Mouse (Mus musculus) heart, adult 10 weeks (tissue): ENCODE data around the gene Fam171b. TPM values are rescaled to one million over a fixed set of nuclear protein-coding genes. Genes with fewer than 3 reads are reported as not detected.

ENCODE experiments used
- polyA plus RNA-seq: library from polyadenylated mRNA; stranded (reverse); fragments of 350-450 nt; fragmentation: Illumina TruSeq; extraction: RNeasy Lipid Tissue Mini Kit (QIAGEN cat#74804); gene quantifications from one replicate; pipeline ENCODE4 v1.2.3, GENCODE M21; 2014; ENCODE audit warnings: low read depth, low replicate concordance

Gene Fam171b
- polyA plus RNA-seq, result 0.55 TPM

GRCm38 (mm10) chr2:83812483-83813272 lies at the start of gene Fam171b:
Fam171b (plus strand) TSS chr2:83812636.

Other genes with a start within 250 kb of the Fam171b start
- 58.0 TPM for gene Zc3h15, start 168.2 kb upstream of the Fam171b start, polyA plus RNA-seq
- 18.7 TPM for gene Itgav, start 88.2 kb upstream of the Fam171b start, polyA plus RNA-seq
- gene Zswim2, start 128.6 kb downstream of the Fam171b start, polyA plus RNA-seq, result not detected
- gene Gm13698, start 143.1 kb downstream of the Fam171b start, polyA plus RNA-seq, result not detected
- gene Gm13693, start 148.9 kb downstream of the Fam171b start, polyA plus RNA-seq, result not detected
- gene Gm13695, start 154.7 kb downstream of the Fam171b start, polyA plus RNA-seq, result not detected
- gene Gm13696, start 160.5 kb downstream of the Fam171b start, polyA plus RNA-seq, result not detected
- gene Gm13694, start 166.3 kb downstream of the Fam171b start, polyA plus RNA-seq, result not detected
- gene Gm13697, start 172.1 kb downstream of the Fam171b start, polyA plus RNA-seq, result not detected
- gene Gm13691, start 177.9 kb downstream of the Fam171b start, polyA plus RNA-seq, result not detected